Mouse (Mus musculus) natural killer cell, adult 2 months (primary cell): ENCODE measurements at regions not wholly inside any gene's neighbourhood (a gene's known extent, or its start where the extent isn't known, plus 50 kb on each side); places are given as distances from the start of the nearest gene placed in this dataset.
"Not testable (repeated sequence)": the region's sequence is repeated elsewhere in the genome, so short reads cannot be mapped to it uniquely, and the experiment has no call there.

Source experiments
- DNase-seq, 2 experiments: peaks; one replicate each; pipeline ENCODE4 v3.0.0; 2022; ENCODE audit warnings: low spot score in 2 of 2

DNA sequence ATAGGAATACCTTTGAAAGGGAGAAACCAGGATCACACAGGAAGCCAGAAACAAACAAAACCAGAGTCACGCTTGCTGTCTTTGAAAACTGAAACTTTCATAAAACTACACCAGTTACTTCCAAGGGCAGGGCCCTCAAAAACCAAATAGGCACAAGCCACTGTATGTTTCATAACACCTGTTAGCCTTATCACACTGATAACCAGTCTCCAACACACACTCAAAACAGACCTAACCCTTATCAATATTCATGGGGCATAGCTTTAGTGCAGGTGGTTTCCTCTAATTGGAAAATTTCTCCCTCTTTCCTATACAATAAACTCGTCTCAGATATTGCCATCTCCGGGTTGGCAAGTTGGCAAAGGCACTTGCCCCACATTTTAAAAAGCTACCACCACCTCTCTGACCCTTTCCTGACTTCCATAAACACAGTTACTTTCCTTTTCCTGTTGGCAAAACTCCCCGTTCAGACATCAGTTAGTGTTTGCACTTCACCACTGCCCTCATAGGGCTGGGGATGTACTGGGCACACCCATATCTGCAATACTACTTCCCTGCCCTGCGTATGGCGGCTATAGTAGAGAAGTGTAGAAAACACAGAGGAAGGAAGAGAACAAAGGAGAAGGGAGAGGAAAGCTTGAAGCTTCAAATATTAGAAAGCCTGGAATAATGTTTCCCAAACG lies 169.1 kb upstream of the Col8a1 start:
- no peak for DNase-seq

DNA sequence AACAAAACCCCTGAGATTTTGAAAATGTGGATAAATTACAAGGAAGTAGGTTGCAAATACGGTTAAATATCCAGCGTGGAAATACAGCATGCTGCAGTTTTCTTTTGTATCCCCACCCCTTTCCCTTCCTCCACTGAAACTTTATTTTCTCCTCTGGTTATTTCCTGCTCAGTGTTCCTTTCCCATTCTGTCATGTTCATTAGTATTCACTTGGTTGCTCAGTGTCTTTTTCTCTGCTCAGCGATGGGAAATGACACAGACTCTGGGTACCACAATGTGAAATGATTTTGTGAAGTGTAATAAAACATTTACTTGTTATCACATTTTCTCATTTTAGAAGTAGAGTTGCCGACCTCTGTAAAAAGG lies 169.6 kb upstream of the Col8a1 start:
- DNase-seq, result no peak

DNA sequence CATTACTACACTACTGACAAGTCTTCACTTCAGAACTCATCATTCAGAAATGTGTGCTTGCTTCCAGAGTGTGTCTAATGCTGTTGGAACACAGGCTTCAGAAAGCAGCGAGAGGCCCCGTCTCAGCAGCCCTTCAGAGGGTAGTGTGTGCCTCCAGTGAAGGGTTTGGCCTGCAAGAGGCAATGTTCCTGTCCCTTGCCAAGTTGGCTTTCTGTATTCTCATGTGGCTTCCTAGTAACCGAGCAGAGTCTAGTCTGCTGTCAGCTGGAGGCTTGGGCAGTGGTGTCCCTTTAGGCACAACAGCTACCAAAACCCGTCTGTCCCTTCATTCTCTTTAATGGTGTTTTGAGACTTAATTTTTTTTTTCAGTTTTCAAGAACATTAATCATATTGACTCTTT lies 173.3 kb upstream of the Col8a1 start:
- no peak for DNase-seq

DNA sequence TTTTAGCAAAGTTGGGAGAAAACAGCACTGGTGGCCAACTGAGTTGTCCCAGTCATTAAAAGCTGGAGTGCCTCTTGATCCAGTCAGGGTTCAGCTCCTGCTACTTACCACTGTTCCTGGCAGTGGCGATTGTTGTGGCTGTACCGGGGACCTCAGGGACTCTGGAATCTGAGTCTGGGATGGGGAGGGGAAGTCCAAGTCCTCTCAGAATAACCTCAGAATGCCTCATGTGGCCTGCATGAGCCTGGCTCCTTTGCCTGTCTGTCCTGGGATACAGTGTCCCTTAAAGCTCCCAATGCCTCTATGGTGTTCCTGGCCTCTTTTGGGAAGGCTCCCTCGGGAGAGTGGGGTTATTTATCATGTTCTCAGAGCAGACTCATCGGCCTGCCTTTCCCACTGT lies 173.8 kb upstream of the Col8a1 start:
- DNase-seq, result no peak

DNA sequence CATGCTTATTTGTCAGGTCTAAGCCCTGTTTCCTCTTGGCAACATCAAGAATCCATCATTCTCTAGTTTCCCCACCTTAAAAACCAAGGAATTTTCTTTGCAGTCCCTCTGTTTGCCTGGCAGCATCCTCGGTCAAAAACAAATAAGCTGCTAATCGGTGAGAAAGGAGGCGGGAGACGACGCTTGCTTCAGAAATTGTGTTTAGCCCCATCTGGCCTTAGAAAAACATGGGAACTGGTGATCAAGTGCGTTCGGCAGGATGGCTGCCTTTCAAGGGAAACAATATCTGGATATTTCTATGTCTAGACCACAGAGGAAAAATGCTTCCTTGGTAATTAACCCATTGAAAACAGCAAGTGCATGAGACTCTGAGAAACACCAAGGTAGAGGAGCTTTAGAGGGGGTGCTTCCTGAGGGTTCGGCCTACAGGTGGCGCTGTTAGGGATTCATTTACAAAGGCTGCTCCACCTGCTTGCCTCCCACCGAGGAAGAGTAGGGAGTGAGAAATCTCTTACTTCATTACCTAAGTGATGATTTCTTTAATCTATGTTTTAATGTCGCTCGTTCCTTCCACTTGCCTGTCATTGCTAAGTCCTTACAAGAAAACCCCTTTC lies 174.7 kb upstream of the Col8a1 start:
- DNase-seq, result no peak

DNA sequence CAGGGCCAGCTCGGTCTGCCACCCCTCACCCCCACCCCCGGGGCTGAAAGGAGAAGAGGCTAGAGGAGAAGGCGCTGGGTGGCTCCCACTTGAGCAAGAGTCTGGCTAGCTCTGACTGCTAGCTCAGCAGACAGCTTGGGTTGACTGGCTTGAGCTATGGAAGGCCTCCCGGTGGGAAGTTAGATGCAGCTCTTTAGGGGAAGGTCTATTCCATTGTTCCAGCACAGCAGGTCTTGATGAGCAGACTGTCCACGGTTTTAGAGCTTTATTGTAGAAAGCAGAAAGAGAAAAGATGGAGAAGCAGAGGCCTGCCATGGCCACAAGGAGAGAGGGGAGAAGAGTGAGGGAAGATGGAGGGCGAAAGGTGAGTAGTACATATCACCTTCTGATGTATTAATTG lies 190.9 kb upstream of the Col8a1 start:
- DNase-seq, result no peak

DNA sequence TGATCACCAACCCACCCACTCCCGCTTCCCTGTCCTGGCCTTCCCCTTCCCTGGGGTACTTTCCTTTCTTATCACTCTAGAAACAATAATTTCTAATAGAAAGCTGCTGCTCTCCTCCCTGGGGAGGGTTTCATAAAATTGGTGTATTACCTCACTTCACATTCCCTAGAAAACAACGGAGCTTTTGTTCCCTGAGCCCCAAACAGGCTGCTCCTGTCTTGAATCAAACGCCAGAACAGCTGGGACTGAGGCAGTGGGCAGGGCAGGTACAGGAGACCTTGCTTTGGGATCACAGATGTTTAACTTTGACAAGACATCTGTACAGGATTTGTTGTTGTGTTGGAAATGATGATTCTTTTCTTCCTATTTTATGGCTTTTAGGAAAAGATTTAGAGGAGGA lies 192.8 kb upstream of the Col8a1 start:
- DNase-seq, result no peak

DNA sequence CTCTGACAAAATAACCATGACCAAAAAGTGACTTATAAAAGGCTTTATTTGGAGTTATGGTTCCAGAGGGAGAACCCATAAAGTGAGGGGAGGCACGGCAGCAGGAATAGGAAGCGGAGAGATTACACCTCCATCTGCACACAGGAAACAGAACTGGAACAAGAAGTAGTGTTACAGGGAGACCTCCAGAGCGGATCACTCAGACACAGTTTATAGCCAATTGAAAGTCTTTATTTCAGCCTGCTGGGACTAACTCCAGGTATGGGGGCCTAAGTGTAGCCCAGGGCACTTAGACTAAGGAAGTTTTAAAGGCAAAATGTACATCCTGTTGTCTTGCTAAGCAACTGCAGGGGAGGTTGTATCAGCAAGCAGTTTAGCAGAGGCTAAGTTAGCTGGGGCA lies 195.1 kb upstream of the Col8a1 start:
- no peak for DNase-seq

DNA sequence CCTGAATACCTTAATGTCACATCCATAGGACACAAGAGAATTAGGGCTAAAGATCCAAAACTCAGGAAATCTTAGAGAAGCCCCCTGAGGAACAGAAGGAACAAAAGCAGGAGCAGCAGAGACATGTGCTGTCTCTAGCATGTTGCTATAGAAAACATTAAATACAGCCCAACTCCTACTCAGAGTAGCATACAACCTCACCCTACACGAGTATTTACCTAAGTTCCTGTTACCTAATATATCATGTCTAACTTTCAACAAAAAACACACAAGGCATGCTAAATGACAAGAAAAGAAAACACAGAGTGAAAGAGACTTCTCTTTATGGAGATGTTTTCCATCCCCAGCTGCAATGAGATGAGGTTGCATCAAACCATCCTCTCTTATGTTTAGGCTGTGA lies 216.4 kb upstream of the Col8a1 start:
- no peak for DNase-seq

DNA sequence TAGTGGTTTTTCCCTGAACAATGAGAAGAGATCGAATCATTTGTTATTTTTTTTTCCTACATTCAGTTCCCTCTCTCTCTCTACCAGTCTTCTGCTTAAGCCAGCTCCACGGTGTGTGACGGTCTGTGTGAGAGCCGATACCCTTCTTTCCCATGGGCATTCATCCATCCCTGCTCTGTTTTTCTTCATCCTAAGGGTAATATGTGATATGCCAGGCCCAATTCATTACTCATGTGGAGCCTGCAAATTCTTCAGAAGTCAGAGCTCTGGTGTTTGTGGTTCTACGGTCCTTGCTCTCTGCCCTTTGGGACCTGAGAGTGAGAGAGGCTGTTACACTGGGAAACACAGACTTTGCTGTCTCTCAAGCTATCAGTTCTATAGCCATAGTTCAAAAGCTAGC lies 229.6 kb upstream of the Col8a1 start:
- DNase-seq, result no peak

DNA sequence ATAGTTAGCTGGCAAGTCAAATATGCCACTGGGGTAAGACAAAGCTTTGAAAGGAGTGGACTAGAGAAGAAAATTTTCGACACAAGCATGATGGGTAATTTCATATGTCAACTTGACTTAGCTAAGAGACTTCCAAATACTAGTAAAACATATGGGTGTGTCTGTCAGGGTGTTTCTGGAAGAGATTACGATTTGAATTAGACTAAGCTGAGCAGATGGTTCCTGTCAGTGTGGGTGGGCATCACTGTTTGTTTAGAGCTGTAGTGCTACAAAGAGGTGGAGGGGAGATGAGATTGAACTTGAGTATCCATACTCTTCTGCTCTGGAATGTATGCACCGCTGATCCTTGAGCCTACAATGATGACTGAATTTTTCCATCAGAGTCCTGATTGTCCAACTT lies 251.2 kb upstream of the Col8a1 start:
- no peak for DNase-seq

DNA sequence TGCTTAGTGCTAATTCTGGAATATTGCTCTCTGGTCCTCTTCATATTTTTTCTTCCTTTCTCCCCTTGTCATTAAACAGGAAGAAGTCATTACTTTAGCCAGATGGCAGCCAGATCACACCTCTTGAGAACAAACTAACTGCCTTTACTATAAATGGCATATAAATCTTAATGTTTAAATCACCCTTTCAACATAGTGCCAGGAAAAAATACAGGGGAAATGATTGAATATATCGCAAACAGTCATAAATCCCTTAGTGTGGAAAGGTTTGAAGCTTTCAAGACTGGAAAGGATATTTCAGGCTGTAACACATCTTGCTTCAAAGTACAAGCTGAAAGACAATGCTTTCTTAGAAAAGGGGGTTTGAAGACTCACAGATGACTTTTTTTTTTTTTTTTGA lies 259.0 kb upstream of the Col8a1 start:
- no peak for DNase-seq

DNA sequence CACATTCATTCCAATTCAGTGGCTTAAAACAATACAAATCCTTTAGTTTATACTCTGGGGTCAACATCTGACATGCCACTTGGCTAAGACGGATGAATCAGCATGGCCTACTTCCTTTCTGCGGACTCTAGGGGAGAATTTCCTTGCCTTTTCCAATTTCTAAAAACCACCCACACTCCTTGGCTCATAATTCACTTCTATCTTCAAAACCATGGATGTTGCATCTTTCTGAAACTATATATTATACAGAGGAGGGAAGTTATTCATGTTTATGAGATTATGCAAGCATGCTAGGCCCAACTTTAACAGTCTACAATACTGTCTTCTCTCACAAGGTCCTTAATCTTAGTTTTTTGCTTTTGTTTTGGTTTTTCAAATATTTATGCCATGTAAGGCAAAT lies 273.0 kb upstream of the Col8a1 start:
- DNase-seq, result no peak

DNA sequence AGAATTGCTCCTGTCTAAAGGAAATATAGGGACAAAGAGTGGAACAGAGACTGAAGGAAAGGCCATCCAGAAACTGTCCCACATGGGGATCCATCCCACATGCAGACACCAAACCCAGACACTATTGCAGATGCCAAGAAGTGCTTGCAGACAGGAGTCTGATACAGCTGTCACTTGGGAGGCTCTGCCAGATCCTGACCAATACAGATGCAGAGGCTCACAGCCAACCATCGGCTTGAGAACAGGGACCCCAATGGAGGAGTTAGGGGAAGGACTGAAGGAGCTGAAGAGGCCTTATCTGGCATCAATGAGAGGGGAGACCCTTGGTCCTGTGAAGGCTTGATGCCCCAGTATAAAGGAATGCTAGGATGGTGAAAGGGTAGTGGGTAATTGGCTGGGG lies 274.0 kb upstream of the Col8a1 start:
- DNase-seq, result not testable (repeated sequence)

DNA sequence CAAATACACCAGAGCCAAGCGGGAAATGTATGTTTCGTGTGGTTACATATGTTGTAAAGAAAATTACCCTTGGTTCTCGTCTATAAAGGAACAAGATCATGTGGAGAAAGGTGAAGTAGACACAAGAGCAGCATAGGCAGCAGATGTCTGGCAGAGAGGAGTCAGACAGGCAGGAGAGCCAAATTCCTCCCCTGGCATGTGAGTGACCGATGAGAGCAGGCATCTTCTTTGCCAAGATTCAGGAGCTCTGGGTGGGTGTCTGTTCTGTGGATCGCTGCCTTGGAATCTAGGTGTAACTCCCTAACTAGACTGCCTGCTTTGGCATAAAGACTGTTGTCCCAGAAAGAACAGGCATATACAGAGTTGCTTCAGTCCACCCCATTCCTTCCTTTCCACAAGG lies 275.1 kb upstream of the Col8a1 start:
- DNase-seq, result no peak

DNA sequence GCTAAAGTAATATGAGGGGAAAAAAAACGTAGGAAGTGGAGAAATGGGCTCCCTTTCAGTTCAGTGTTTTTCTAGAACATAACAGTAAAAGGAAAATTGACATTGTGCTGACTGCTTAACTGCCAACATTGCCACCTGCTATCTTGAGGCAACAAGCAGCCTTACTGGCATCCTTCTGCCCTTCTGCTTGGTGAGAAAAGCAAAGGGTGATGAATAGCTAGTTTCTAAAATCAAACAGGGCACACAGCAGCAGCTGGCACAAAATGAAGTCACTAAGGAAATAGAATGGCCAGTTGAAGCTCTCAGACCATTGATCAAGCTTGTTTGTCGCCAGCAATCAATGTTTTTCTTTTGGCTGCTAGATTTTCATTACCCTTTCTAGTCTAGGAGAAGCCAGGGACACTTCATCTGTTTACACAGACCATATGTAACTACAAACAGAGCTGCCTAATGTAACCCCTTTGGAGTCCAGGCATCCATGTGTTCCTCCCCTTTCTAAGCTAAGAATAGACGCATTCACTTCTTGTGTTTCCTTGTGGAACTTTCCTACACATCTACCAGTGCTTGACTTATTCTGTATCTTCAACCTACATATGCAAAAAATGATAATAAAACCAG lies 314.2 kb upstream of the Col8a1 start:
- DNase-seq, result no peak

DNA sequence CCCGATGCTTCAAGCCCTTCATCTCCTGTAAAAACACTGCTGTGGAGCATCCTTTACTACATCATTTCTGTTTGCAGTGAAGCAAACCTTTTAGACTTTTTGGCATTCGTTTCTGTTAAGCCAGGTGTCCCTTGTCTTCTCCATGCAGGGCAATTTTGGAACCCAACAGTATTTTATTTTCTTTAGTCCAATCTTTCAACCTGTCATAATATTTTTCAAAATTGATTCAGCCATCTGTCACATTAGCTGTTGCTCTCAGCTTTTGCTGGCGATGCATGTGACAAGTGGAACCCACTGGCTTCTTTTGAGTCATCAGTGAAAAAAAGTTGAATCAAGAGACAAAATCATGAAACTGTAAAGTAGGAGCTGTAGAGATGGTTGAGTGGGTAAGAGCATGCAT lies 317.9 kb upstream of the Col8a1 start:
- DNase-seq, result no peak

DNA sequence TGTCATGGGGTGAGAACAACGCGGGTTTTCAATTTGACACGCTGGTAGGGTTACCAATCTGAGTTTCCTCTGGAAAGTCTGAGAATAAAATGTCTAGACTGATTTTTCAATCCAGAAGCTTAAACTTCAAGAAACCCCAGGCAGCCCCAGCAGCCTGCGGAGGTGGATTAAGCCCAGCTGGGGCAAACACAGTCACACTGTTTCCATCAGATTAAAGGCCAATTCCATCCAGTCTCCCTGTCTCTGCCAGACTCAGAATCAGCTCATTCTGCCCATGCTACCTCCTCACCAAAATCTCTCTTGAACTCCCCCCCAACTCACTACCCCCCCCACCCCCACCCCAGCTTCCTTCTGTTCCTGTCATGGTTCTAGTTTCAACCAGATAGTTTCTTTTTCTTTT lies 307.9 kb upstream of the Dcbld2 start:
- no peak for DNase-seq

DNA sequence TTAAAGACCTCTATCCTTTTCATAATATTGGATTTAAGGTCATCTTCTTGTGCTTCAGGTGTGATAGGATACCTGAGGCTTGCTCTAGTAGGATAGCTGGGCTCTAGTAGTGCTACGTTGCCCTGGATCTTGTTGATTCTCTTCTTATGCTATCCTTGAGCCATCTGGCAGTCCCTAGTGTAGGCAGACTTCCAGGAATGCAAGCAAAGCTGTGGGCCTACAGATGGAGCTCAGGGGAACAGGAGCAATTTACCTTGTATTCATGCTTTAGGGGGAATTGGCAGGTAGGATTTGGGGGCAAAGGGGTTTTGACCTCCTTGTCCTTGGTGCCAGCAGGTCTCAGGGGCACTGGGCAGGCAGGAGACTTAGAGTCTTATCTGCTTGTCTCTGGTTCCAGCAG lies 297.8 kb upstream of the Dcbld2 start:
- no peak for DNase-seq

DNA sequence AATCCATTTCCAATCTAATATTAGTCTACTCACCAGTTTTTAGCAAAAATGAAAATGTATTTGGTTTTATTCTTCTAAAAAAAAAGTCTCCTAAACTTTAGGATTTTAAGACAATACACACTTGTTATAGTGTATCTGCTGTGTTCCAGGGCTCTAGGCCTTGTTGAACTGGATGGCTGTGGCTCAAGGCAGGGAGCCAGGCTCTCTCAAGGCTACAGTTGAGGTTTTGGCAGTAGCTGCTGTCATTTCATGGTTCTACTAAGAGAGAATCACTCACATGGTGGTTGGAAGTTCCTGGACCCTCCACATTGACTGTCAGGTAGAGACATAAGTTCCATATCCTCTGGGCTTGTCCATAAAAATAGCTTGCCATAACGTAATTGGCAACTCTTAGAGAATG lies 282.2 kb upstream of the Dcbld2 start:
- DNase-seq, result no peak

DNA sequence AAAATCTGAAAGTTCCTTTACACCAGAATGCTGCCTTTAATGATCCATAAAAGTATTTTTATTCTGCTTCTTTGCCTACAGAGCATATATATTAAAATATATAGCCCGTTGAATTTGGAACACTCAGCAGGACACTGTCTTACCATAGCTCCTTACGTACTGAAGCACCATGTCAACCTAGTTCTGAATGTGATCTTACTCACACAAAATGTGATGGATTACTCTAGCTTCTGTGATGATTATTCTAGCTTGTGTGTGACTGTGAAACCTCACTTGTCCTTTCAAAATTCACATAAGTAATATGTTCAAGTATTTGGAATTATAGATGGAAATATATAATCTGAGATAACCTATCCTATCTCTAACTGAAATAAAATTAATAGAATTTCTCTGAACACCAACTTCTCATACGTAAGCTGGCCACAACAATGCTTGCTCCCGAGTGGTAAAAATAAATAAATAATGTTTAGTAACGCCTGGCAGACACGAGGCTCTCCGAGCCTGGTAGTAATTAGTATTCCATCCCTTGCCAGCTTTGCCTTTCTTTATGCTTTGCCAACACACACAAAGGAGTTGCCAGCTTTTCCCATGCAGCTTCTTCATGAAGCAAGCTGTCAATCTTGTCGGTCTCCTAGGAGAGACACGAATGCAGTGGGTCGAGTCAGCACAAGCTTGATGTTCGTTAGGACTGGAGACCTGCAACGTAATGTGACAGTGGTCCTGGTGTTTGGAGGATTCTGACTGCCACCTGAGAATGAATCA lies 271.9 kb upstream of the Dcbld2 start:
- DNase-seq, result no peak

DNA sequence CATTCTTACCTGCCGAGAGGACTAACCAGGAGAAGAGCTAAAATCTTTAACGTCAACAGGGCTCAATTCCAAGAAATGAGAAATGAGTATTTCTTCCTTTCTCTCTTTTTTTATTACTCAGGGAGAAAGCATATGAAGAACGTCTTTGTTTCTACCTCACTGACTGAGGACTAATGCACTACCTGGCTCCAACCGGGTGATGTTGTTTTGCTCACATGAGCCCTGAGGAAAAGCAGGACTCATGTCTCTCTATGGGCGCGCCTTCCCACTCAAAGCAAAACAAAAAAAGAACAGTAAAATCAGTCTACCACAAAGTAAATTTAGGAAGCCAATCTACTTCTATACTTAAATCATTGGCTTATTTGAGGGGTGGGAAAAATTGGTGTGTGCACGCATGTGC lies 271.3 kb upstream of the Dcbld2 start:
- DNase-seq, result no peak

DNA sequence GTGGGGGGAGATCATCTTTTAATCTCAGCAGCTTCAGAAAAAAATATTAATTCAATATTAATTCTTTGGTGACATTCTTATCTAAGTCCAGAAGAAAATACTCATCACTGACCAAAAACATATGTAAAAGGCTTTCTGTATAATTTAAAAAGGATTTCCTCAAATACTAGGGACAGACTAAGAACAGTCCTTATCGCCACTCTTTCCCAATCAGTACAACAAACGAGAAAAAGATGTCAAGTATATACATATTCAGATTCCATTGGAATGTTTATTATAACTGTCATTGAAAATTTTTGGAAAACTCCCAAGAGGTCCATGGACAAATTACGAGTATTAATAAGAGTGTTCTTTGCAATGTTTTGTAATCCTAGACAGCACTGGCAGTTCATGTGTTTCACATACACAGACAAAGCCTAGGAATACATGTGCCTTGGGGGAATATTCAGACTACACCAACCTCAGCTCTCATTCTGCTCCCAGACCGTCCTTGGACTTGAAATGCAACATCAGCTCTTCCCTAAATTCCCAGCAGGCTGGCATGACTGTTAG lies 270.4 kb upstream of the Dcbld2 start:
- no peak for DNase-seq
